Mouse (Mus musculus) stomach, embryonic 14.5 days (tissue): ENCODE measurements around the gene Madd. TPM values are rescaled to one million over a fixed set of nuclear protein-coding genes. Genes with fewer than 3 reads are reported as not detected.

Source experiments
- ATAC-seq: fragments of 200-750 bp; cut with Nextera tagmentation; 2 replicates; pipeline ENCODE4 v1.8.0; 2017; ENCODE audit warnings: low read depth, moderate TSS enrichment; ENCODE audit not compliant: insufficient number of reproducible peaks, insufficient read depth, low FRiP score
- H3K27ac ChIP-seq: fragments of 300-500 bp; sonication (generic); 2 replicates; pipeline ENCODE4 v1.5.1; 2014; ENCODE audit warnings: mild to moderate bottlenecking, low read length, moderate library complexity, mixed read lengths
- H3K27me3 ChIP-seq: fragments of 300-500 bp; sonication (generic); 2 replicates; pipeline ENCODE4 v1.6.1; 2014; ENCODE audit warnings: low read length, control low read depth, mixed read lengths; ENCODE audit not compliant: control insufficient read depth, insufficient read depth
- H3K36me3 ChIP-seq: fragments of 300-500 bp; sonication (generic); 2 replicates; pipeline ENCODE4 v1.6.1; 2014; ENCODE audit warnings: mild to moderate bottlenecking, control low read depth, low read length, moderate library complexity, mixed read lengths; ENCODE audit not compliant: control insufficient read depth, insufficient read depth
- H3K4me1 ChIP-seq: fragments of 300-500 bp; sonication (generic); 2 replicates; pipeline ENCODE4 v1.6.1; 2014; ENCODE audit warnings: low read length, control low read depth, mixed read lengths; ENCODE audit not compliant: control insufficient read depth, insufficient read depth
- H3K4me2 ChIP-seq: fragments of 300-500 bp; sonication (generic); replicated peaks from 2 replicates; pipeline ENCODE4 v1.6.1; 2014; ENCODE audit warnings: low read depth, low read length, control low read depth
- H3K4me3 ChIP-seq: fragments of 300-500 bp; sonication (generic); 2 replicates; pipeline ENCODE4 v1.5.1; 2014; ENCODE audit warnings: low read depth, low read length, control low read depth
- H3K9ac ChIP-seq: fragments of 300-500 bp; sonication (generic); replicated peaks from 2 replicates; pipeline ENCODE4 v1.6.1; 2014; ENCODE audit warnings: low read depth, mild to moderate bottlenecking, control low read depth, low read length, moderate library complexity, mixed read lengths
- H3K9me3 ChIP-seq: fragments of 300-500 bp; sonication (generic); 2 replicates; pipeline ENCODE4 v1.6.1; 2016; ENCODE audit warnings: low read depth, low read length, control low read depth; ENCODE audit not compliant: control insufficient read depth
- WGBS: fragments of 180-500 bp; shearing (Covaris S2); extraction: QIAGEN DNeasy Blood & Tissue Kit; methylation state at CpG from one replicate; pipeline ENCODE4 v1.1.7; 2014; 5-methylcytosine and 5-hydroxymethylcytosine counted together
- polyA plus RNA-seq: library from polyadenylated mRNA; unstranded; fragments of >200 nt; fragmentation: Nextera tagmentation; extraction: Ambion mirVana; gene quantifications from 2 replicates; pipeline ENCODE4 v1.2.1, GENCODE M21; 2014

Madd gene
- polyA plus RNA-seq, 1 experiment from 2014 or later = 19.7 TPM

DNA sequence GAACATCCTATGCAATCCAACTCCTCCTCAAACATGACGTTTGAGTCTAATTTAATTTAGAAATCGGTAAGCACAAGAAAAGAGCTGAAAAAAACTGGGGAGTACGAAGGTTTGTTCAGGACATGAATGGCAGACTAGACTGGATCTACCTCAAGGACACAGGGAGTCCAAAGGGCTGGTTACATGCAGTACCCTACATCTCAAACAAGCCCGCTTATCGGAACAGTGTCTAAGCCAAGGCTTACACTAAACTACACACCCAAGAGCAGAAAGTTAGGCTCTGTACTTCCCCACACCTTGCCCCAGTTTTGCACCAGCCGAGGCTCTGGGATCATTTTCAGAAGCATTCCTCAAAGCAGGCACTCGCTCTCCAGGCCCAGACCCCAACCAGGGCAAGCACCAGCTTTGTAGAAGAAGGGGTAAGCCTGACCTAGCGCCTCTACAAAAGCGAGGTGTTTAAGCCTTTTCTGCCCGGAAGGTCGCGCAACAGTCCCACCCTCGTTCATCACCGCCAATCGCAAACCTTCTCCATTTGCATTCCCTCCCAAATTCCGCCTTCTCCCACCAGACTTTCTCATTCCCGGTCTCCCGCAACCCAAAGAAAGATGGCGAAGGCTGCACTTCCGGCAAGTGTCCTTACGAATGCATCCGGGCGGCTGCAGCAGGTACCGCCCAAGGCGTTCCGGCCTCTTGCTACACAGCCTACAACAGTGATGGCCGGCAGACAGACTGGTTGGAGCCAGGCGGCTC, 18.8 kb upstream of the Madd start, which contains the start of the genes Nr1h3 and Acp2:
TSS of gene Nr1h3 (minus strand) at position 613 of the 750 bp plus-strand sequence.
TSS of gene Acp2 (plus strand) at position 664 of the 750 bp plus-strand sequence.
- peak; percentile 95 for ATAC-seq
- Histone ChIP-seq H3K36me3 (peaks cover 17% of the 10 kb centered on the region), H3K4me1 (peaks cover 13% of the 10 kb centered on the region), H3K4me3 (peak within 1 kb of the TSS; percentile 68), H3K4me2 (peak within 1 kb of the TSS; percentile 72), H3K27me3 (no peaks in the 10 kb centered on the region), H3K27ac (peak within 1 kb of the TSS; percentile 93), H3K9ac (peak within 1 kb of the TSS; percentile 57), H3K9me3 (no peaks in the 10 kb centered on the region)
- 2% methylated on average over 28 of the region's 28 CpGs for WGBS

DNA sequence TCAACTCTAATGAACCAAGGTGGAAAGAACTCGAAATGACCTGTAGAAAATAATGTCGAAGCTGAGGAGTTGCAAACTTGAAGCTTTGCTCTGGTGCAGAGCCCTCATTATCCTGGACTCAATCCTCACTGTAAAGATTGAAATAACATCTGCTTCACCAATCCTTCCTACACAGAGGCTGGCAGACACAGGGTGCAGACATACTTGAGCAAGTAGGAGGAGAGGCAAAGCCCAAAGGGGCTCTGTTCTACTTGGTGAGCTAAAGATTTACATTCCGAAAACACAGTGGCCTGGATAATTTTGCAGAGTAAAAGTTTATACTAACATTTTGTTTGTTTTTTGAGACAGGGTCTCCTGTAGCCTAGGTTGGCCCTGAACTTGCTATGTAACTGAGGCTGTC, 15.3 kb upstream of the Madd start:
- Histone ChIP-seq H3K9ac (no peak overlapping the region), H3K36me3 (no peaks in the 10 kb centered on the region)

DNA sequence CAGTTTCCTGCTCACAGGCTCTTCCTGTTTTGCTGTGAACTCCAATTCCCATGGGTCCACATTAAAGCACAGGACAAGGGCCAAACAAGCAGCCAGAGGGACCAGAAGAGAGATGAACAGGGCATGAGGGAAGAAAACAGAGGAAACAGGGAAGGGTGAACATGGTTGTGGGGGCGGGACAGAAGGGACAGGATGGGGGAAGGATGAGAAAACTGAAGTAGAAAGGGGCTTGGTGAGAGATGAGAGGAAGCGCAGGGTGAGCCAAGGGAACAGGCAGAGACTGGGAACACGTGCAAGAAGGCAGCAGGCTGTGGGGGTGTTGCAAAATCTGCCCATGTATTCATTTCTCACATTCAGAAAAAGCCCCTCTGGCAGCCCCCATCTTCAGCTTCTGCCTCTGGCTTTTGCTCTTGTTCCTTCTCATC, 13.0 kb upstream of the Madd start:
- Histone ChIP-seq H3K9me3 (no peaks in the 10 kb centered on the region), H3K4me2 (no peak overlapping the region), H3K27ac (no peak overlapping the region), H3K4me3 (no peak overlapping the region), H3K36me3 (no peaks in the 10 kb centered on the region), H3K9ac (no peak overlapping the region), H3K4me1 (peaks cover 4% of the 10 kb centered on the region; the same call in 1 of the 2 replicates), H3K27me3 (no peaks in the 10 kb centered on the region)
- WGBS = 64% methylated on average over 3 of the region's 3 CpGs
- no peak for ATAC-seq

More for the DNA sequence above, 15.3 kb upstream of the Madd start:
- WGBS = 75% methylated on average over 3 of the region's 3 CpGs
- no peak overlapping the region for H3K4me3 ChIP-seq
- no peaks in the 10 kb centered on the region for H3K9me3 ChIP-seq
- no peak for ATAC-seq
- H3K27me3 ChIP-seq = no peaks in the 10 kb centered on the region
- peaks cover 15% of the 10 kb centered on the region for H3K4me1 ChIP-seq
- no peak overlapping the region for H3K4me2 ChIP-seq
- H3K27ac ChIP-seq = no peak overlapping the region

DNA sequence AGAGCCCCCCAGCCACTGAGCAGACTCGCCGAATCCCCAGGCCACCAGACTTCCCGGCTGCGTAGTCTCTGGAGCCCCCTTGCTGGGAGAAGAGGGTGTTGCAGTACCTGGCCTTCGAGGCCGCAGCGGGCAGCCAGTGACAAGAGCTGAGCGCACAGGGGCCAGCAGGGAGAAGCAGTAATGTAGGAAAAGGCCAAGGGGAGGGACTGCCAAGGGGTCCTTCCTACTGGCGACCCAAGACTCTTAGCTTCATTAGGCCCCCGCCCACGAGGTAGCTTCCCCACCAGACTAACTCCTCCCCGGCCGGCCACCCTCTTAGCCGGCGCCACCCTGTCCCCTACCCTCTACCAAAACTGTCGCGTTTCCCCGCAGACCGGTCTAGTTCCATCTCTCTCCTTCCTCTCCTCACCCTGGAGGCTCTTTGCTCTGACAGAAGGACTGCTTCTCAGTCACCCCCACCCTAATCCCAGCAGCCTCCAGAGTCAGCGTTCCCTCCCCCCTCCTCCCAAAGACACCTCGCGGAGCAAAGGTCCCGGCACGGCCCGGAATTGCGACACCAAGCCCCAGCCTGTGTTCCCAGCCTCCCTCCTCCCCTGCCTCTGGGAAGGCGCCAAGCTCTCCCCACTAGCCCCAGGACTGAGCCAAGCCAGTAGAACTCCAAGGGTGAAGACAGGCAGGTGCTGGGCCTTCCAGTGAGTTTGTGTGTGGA, 11.1 kb upstream of the Madd start:
- H3K9me3 ChIP-seq = no peaks in the 10 kb centered on the region
- 2% methylated on average over 27 of the region's 27 CpGs for WGBS
- H3K4me1 ChIP-seq = 0 out of 2 replicates have a peak, but pooled peaks cover 4% of the 10 kb centered on the region
- H3K4me3 ChIP-seq = peak overlapping the region; percentile 26
- peak; percentile 83 for ATAC-seq
- no peaks in the 10 kb centered on the region for H3K27me3 ChIP-seq
- H3K4me2 ChIP-seq = peak overlapping the region; percentile 60
- H3K9ac ChIP-seq = no peak overlapping the region; the same call in 1 of the 2 replicates
- H3K27ac ChIP-seq = no peak overlapping the region
- H3K36me3 ChIP-seq = no peaks in the 10 kb centered on the region

DNA sequence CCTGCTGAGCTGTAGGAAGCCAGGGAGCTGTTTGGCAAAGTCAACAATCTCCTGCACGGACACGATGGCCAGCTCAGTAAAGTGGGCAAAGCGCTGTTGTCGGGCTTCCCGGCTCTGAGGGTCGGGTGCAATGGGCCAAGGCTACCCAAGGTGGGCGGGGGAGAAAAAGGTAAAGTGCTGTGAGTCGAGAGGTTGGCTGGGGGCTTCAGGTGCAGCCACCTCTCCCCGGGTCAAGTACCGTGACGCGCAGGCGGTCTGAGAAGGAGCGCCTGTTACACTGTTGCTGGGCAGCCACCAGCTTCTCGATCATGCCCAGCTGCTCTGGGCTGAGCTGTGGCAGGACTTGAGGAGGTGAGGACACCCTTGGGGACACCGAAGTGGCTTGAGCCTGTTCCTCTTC, 6.9 kb upstream of the Madd start:
- H3K9ac ChIP-seq = no peak overlapping the region
- H3K4me3 ChIP-seq = no peak overlapping the region
- no peaks in the 10 kb centered on the region for H3K9me3 ChIP-seq
- 78% methylated on average over 16 of the region's 16 CpGs for WGBS
- no peak for ATAC-seq
- H3K27me3 ChIP-seq = no peaks in the 10 kb centered on the region
- no peak overlapping the region for H3K4me2 ChIP-seq
- no peaks in the 10 kb centered on the region for H3K36me3 ChIP-seq
- 0 out of 2 replicates have a peak, but pooled peaks cover 4% of the 10 kb centered on the region for H3K4me1 ChIP-seq
- no peak overlapping the region for H3K27ac ChIP-seq

DNA sequence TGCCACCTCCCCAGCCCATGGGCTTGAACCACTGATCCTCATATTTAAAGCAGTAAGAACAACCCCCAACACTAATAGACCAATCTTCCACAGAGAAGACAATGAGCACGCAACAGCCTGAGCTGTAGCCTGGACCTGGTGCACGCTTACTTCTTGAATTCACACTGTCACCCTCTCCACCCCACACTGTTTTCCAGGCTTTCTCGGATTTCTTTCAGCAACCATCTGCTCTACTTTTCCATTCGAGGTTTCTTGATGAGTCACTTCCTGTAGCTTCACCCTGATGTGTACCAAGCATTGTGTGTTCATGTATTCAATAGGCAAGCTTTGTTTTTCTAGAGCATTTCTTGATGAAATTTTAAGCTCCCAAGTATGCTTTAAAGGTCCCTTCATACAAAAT, 3.8 kb upstream of the Madd start:
- no peaks in the 10 kb centered on the region for H3K36me3 ChIP-seq
- H3K4me3 ChIP-seq = no peak overlapping the region
- H3K4me2 ChIP-seq = no peak overlapping the region
- no peaks in the 10 kb centered on the region for H3K9me3 ChIP-seq
- no peak overlapping the region for H3K27ac ChIP-seq
- no peak for ATAC-seq
- no peaks in the 10 kb centered on the region for H3K4me1 ChIP-seq
- no peaks in the 10 kb centered on the region for H3K27me3 ChIP-seq
- 52% methylated on average over 4 of the region's 4 CpGs for WGBS
- no peak overlapping the region for H3K9ac ChIP-seq

DNA sequence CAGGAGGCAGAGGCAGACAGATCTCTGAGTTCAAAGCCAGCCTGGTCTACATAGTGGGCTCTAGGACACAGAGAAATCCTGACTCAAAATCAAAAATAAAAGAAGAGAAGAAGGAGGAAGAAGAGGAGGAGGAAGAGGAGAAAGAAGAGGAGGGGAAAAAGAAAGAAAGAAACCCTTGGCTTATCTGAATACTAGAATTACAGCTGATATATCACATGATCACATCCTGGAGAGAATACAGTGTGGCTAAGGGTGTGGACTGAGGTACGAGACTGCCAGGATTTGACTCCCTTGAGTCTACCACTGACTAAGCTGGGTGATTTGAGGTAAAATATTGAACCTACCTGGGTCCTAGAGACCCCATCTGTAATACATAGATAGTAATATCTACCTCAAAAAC, 2.6 kb upstream of the Madd start:
- no peak overlapping the region for H3K9ac ChIP-seq
- no peak overlapping the region for H3K4me3 ChIP-seq
- no peak for ATAC-seq
- 67% methylated on average over 1 of the region's 1 CpGs for WGBS
- no peaks in the 10 kb centered on the region for H3K9me3 ChIP-seq
- no peaks in the 10 kb centered on the region for H3K27me3 ChIP-seq
- H3K4me2 ChIP-seq = no peak overlapping the region
- H3K4me1 ChIP-seq = peaks cover 4% of the 10 kb centered on the region; the same call in 1 of the 2 replicates
- no peaks in the 10 kb centered on the region for H3K36me3 ChIP-seq
- H3K27ac ChIP-seq = no peak overlapping the region

DNA sequence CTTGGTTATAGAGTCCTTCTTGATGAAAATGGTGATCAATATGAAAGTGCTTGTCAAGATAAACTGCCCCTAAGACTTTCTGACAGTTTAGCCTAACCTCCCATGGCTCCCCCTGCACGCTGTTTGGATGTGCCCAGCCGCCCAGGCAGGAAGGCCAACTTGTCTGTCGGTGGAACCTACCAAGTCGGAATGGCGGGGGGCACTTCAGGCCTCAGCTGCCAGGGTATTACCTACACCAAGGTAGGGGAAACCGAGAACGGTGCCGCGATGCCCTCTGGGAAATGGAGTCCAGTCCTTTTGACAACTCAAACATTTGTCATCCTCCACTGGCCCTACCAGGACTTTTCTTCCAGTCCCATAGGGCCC, 506 bp downstream of the Madd start:
- Histone ChIP-seq H3K4me3 (peak overlapping the region; percentile 95), H3K36me3 (no peaks in the 10 kb centered on the region), H3K9ac (peak overlapping the region; percentile 57), H3K9me3 (no peaks in the 10 kb centered on the region), H3K4me2 (peak overlapping the region; percentile 52), H3K4me1 (peaks cover 4% of the 10 kb centered on the region; the same call in 1 of the 2 replicates), H3K27ac (peak overlapping the region; percentile 77), H3K27me3 (no peaks in the 10 kb centered on the region)
- peak; percentile 96 for ATAC-seq
- 1% methylated on average over 9 of the region's 9 CpGs for WGBS
